ENCODE assay signal across 12 mouse cellular contexts in the genomic region with DNA sequence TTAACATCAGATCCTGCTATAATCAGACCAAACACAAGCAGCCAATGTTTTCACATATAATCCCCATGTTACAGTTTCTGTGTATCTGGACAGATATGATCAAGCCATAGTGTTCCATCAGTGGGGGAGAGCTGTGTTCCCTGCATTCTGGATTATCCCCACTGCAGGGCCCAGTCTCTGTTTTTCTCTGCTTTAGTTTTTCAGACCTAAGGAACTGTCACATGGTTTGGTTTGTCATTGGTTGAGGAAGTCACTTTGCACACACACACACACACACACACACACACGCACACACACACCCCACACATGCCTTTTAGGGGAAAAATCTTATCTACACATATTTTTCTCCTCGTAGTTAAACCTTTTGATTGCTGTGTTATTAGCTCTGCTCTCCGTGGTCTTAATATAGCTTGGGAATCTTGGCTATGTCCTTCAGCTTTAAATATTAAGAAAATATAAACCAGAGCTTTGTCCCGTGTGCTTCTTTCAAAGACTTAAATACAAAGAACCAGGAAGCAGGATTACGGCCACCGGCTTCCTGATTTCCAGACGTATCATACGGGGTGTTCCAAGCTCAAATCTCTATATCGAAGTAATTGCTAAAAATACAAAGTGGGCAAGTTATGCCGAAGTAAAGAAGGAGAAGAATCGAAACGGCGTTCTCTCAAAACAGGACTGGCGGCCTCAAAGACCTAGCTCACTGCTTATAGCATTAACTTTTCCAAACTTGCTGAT. TPM values are rescaled to one million over a fixed set of nuclear protein-coding genes. Genes with fewer than 3 reads are reported as not detected.
A peak's percentile ranks its signal among the peaks of the same experiment; 100 is the strongest.
DNase-seq lines count a peak whose midpoint lies in the region; ATAC-seq and TF ChIP-seq lines count a peak whose summit lies in the region.
"Had no signal": no experiment of that assay in that cellular context is flagged by ENCODE, and none has a peak within 500 bp of the region (broad histone marks: within the 10 kb centered on the region; RNA-seq: fewer than 3 reads in every experiment).

No protein-coding gene starts in this region.

- 83% methylated on average over 14 of the region's 14 CpGs for WGBS in heart, embryonic 10.5 days
- WGBS in liver, postnatal 0 days (ENCODE audit: insufficient replicate concordance) = 61% methylated on average over 14 of the region's 14 CpGs
- WGBS in liver, embryonic 12.5 days (ENCODE audit: insufficient replicate concordance) = 74% methylated on average over 14 of the region's 14 CpGs
- WGBS in neural tube, embryonic 15.5 days = 90% methylated on average over 14 of the region's 14 CpGs

- H3K27ac ChIP-seq in heart, embryonic 10.5 days = no peak overlapping the region
- peak overlapping the region; percentile 85; the same call in 1 of the 2 replicates for H3K27ac ChIP-seq in liver, postnatal 0 days (ENCODE audit: low read depth)
- H3K27ac ChIP-seq in liver, embryonic 12.5 days = no peak overlapping the region
- H3K27ac ChIP-seq in cortical plate, adult 2 months (ENCODE audit: insufficient read depth, low read length) = 0 out of 2 replicates have a peak overlapping the region, but pooled peaks have one; percentile 69
- H3K27ac ChIP-seq in neural tube, embryonic 15.5 days (replicated peaks) = peak overlapping the region; percentile 100
- H3K27ac ChIP-seq: limb, embryonic 13.5 days had no signal

- peaks cover 28% of the 10 kb centered on the region for H3K4me1 ChIP-seq in heart, embryonic 10.5 days
- H3K4me1 ChIP-seq in liver, postnatal 0 days (ENCODE audit: insufficient read depth) = peaks cover 17% of the 10 kb centered on the region; the same call in 1 of the 2 replicates
- peaks cover 35% of the 10 kb centered on the region for H3K4me1 ChIP-seq in liver, embryonic 12.5 days
- peaks cover 3% of the 10 kb centered on the region; the same call in 1 of the 2 replicates for H3K4me1 ChIP-seq in cortical plate, adult 2 months (ENCODE audit: control insufficient read depth, insufficient read depth, low read length)
- H3K4me1 ChIP-seq in neural tube, embryonic 15.5 days = peaks cover 25% of the 10 kb centered on the region

- TF ChIP-seq POLR2A in cortical plate, adult 2 months (IDR thresholded peaks at IDR 0.05; ENCODE audit: extremely low read depth, insufficient read depth, low read length) = no peak

- H3K9me3 ChIP-seq in heart, embryonic 10.5 days = no peaks in the 10 kb centered on the region
- no peaks in the 10 kb centered on the region for H3K9me3 ChIP-seq in liver, postnatal 0 days (ENCODE audit: low read length)
- H3K9me3 ChIP-seq in liver, embryonic 12.5 days (replicated peaks) = no peaks in the 10 kb centered on the region
- H3K9me3 ChIP-seq in neural tube, embryonic 15.5 days (replicated peaks) = no peaks in the 10 kb centered on the region
- H3K9me3 ChIP-seq: limb, embryonic 13.5 days had no signal

- no peak for ATAC-seq in liver, postnatal 0 days
- ATAC-seq in liver, embryonic 12.5 days = no peak
- no peak for ATAC-seq in neural tube, embryonic 15.5 days (ENCODE audit: low FRiP score)

- no peak overlapping the region for H3K9ac ChIP-seq in liver, postnatal 0 days (replicated peaks)
- H3K9ac ChIP-seq in liver, embryonic 12.5 days = no peak overlapping the region
- no peak overlapping the region for H3K9ac ChIP-seq in neural tube, embryonic 15.5 days (replicated peaks)

- no peak overlapping the region for H3K4me2 ChIP-seq in liver, postnatal 0 days (ENCODE audit: low read depth, low read length)
- no peak overlapping the region for H3K4me2 ChIP-seq in liver, embryonic 12.5 days
- H3K4me2 ChIP-seq in neural tube, embryonic 15.5 days = no peak overlapping the region

- DNase-seq in heart, adult 9 months (ENCODE audit: low spot score in 2 of 2) = peak; percentile 34 to 37
- no peak for DNase-seq in heart, embryonic 10.5 days (ENCODE audit: low spot score)
- no peak for DNase-seq in liver, postnatal 0 days
- no peak for DNase-seq in right cerebral cortex, postnatal 36 days (ENCODE audit: low spot score in 2 of 2)
- DNase-seq in right cerebral cortex, adult 18-20 months = no peak
- DNase-seq: right cerebral cortex, postnatal 25 days; thymus, adult 18-20 months had no signal

- H3K4me3 ChIP-seq in heart, embryonic 10.5 days = no peak overlapping the region
- no peak overlapping the region for H3K4me3 ChIP-seq in liver, postnatal 0 days (ENCODE audit: low read depth, low read length)
- H3K4me3 ChIP-seq in liver, embryonic 12.5 days = no peak overlapping the region
- H3K4me3 ChIP-seq in cortical plate, adult 2 months (ENCODE audit: insufficient read depth, low read length) = no peak overlapping the region; the same call in 1 of the 2 replicates
- no peak overlapping the region for H3K4me3 ChIP-seq in neural tube, embryonic 15.5 days (replicated peaks)

- H3K27me3 ChIP-seq in heart, embryonic 10.5 days (ENCODE audit: insufficient read depth, poor library complexity, severe bottlenecking) = no peaks in the 10 kb centered on the region
- no peaks in the 10 kb centered on the region for H3K27me3 ChIP-seq in liver, postnatal 0 days (ENCODE audit: insufficient read depth, low read length)
- H3K27me3 ChIP-seq in liver, embryonic 12.5 days (replicated peaks) = peaks cover 18% of the 10 kb centered on the region
- H3K27me3 ChIP-seq in neural tube, embryonic 15.5 days (replicated peaks) = no peaks in the 10 kb centered on the region
- H3K27me3 ChIP-seq: limb, embryonic 13.5 days had no signal

- TF ChIP-seq CTCF in liver, postnatal 0 days (IDR thresholded peaks at IDR 0.05; ENCODE audit: low read depth) = no peak
- no peak for TF ChIP-seq CTCF in cortical plate, adult 2 months (IDR thresholded peaks at IDR 0.05; ENCODE audit: extremely low read depth, insufficient read depth, low read length)

- TF ChIP-seq EP300 in liver, postnatal 0 days (IDR thresholded peaks at IDR 0.05; ENCODE audit: low read depth) = no peak

- no peaks in the 10 kb centered on the region for H3K36me3 ChIP-seq in heart, embryonic 10.5 days
- H3K36me3 ChIP-seq in liver, postnatal 0 days (replicated peaks; ENCODE audit: insufficient read depth, low read length) = no peaks in the 10 kb centered on the region
- no peaks in the 10 kb centered on the region for H3K36me3 ChIP-seq in liver, embryonic 12.5 days
- H3K36me3 ChIP-seq in neural tube, embryonic 15.5 days = no peaks in the 10 kb centered on the region
- H3K36me3 ChIP-seq: G1E; limb, embryonic 13.5 days had no signal

RNA-seq across cellular contexts. Expression of a gene that starts 1.9 kb away (rescaled TPM):
- polyA plus RNA-seq in heart, embryonic 10.5 days (2016; fragmentation: Nextera tagmentation; extraction: Ambion mirVana) = 33.7 and 42.1 TPM in 2 replicates
- polyA plus RNA-seq in liver, postnatal 0 days (2015; fragmentation: Nextera tagmentation; extraction: Ambion mirVana) = 6.9 and 8.7 TPM in 2 replicates
- polyA plus RNA-seq in liver, embryonic 12.5 days (2016; fragmentation: Nextera tagmentation; extraction: Ambion mirVana) = 12.3 and 12.4 TPM in 2 replicates
- 353 and 368 TPM in 2 replicates for polyA plus RNA-seq in cortical plate, adult 2 months (2012; rRNA removed)
- 77.0 and 91.1 TPM in 2 replicates for polyA plus RNA-seq in neural tube, embryonic 15.5 days (2015; fragmentation: Nextera tagmentation; extraction: Ambion mirVana)

Comparison
In these comparisons a context has a peak if more than half of its experiments do, and no peak if none do; other contexts are left out.
1. DNase-seq: peak in heart, adult 9 months (2 of 2); none in heart, embryonic 10.5 days (single experiment), liver, postnatal 0 days (single experiment), right cerebral cortex, postnatal 36 days (0 of 2) and right cerebral cortex, adult 18-20 months (single experiment).
2. H3K27ac ChIP-seq: peak in liver, postnatal 0 days (single experiment), cortical plate, adult 2 months (single experiment) and neural tube, embryonic 15.5 days (single experiment); none in heart, embryonic 10.5 days (single experiment) and liver, embryonic 12.5 days (single experiment).